Mouse (Mus musculus): ENCODE results near the gene Rora. TPM values are rescaled to one million over a fixed set of nuclear protein-coding genes. Genes with fewer than 3 reads are reported as not detected.

The Rora gene
- total and polyA plus RNA-seq, 2 experiments, result 11.3 to 30.8 TPM

DNA sequence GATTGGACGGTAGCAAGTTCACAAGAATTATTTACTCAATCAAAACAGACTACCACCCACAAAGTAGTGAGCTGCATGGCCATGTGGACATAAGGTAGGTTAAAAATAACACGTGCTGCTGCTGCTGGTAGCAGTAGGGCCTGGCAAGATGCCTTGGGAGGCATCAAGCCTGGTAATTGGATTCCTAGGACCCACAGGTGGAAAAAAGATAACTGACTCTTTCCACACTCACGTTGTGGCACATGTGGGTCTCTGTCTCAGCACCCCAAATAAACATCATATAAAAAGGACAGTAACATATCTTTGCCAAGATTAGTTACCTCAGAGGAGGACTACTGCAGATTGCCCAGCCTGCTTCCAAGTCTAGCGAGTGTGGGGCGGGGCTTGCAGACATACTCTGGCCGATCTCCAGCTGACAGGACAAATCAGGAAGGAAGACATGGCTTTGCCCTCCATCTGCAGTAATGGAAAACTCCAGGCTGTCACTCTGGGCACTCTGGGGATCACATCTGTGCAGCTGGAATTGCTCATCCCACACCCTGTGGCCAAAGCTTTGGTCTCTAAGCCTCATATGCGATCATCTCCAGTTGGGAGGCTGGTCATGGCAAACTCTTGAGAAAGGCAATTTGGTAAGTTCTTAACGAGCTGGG lies 71.2 kb downstream of the Rora start:
- Histone ChIP-seq H3K79me2 (ENCODE audit: control insufficient read depth, insufficient read depth, low read length) (no peaks in the 10 kb centered on the region), H3K27me3 (ENCODE audit: control insufficient read depth, insufficient read depth, low read length) (no peaks in the 10 kb centered on the region), H3K27ac (replicated peaks; ENCODE audit: insufficient read depth, low read depth, low read length) (no peak overlapping the region), H3K36me3 (ENCODE audit: control insufficient read depth, insufficient read depth, low read length) (no peaks in the 10 kb centered on the region), H3K9ac (ENCODE audit: low read depth, low read length) (no peak overlapping the region), H3K4me1 (ENCODE audit: control insufficient read depth, insufficient read depth, low read length) (no peaks in the 10 kb centered on the region), H3K4me3 (ENCODE audit: insufficient read depth, low read depth, low read length) (no peak overlapping the region)
- no peak for DNase-seq (ENCODE audit: extremely low read depth, low read depth, low spot score)
- TF ChIP-seq CTCF (IDR thresholded peaks at IDR 0.05; ENCODE audit: low read depth, low read length) (no peak), POLR2A (IDR thresholded peaks at IDR 0.05; ENCODE audit: extremely low read depth, insufficient read depth, low read length) (no peak)
- 66% methylated on average over 8 of the region's 8 CpGs for WGBS

DNA sequence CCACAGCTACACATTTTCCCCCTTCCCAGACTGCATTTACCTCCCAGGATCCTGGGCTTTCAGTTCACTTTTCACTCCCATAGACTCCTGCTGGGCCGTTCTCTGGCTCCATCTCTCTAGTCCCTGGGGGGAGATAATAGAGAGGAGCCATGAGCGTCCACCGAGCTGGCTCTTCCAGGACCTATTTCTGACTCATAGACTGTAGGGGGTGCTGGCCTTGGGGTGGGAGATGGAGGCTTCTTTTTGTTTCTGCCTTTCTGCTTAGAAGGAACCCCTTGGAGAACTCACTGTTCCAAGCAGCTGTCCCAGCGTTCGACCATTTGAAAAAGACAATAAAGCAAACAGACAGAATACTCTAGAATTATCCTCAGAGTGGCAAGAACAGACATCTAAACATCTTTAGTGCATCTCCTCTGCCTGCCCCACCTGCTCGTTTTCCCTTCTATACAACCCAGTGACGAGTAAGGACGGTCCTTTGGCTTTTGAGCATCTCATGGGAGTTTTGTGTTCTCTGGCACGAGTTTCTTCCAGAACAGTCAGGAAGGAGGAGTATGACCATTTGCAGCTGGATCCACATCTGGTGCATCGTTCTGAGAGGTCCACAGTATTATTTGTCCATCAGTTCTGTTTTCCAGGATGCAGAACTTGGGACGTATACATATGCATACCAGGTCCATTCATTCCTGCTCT lies 73.7 kb downstream of the Rora start:
- DNase-seq (ENCODE audit: extremely low read depth, low read depth, low spot score), result no peak
- Histone ChIP-seq H3K27me3 (ENCODE audit: control insufficient read depth, insufficient read depth, low read length) (no peaks in the 10 kb centered on the region), H3K9ac (ENCODE audit: low read depth, low read length) (no peak overlapping the region), H3K36me3 (ENCODE audit: control insufficient read depth, insufficient read depth, low read length) (no peaks in the 10 kb centered on the region), H3K4me1 (ENCODE audit: control insufficient read depth, insufficient read depth, low read length) (no peaks in the 10 kb centered on the region), H3K27ac (replicated peaks; ENCODE audit: insufficient read depth, low read depth, low read length) (no peak overlapping the region), H3K79me2 (ENCODE audit: control insufficient read depth, insufficient read depth, low read length) (no peaks in the 10 kb centered on the region), H3K4me3 (ENCODE audit: insufficient read depth, low read depth, low read length) (no peak overlapping the region)
- TF ChIP-seq POLR2A (IDR thresholded peaks at IDR 0.05; ENCODE audit: extremely low read depth, insufficient read depth, low read length) (no peak), CTCF (IDR thresholded peaks at IDR 0.05; ENCODE audit: low read depth, low read length) (no peak)
- 91% methylated on average over 11 of the region's 11 CpGs for WGBS

DNA sequence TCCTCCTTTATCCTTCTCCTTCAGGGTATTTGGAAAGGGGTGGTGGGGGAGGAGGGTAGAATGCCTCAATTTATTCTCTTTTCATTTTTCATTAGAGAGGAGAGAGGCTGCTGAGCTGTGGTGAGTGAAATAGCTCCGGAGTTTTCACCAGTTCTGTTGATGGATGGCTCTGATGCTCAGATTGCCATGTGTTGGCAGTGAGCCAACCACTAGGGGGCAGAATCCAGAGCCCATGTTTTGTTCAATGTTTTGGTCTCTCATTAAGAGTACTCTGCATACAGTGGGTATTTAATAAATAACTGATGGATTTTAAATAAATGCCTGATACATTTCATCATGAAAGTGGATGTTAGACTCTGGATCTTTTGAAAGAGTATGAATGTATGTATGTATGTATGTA lies 77.9 kb downstream of the Rora start:
- DNase-seq (ENCODE audit: extremely low read depth, low read depth, low spot score), result no peak
- H3K36me3 ChIP-seq (ENCODE audit: control insufficient read depth, insufficient read depth, low read length), result no peaks in the 10 kb centered on the region
- TF ChIP-seq POLR2A (IDR thresholded peaks at IDR 0.05; ENCODE audit: extremely low read depth, insufficient read depth, low read length), result no peak
- TF ChIP-seq CTCF (IDR thresholded peaks at IDR 0.05; ENCODE audit: low read depth, low read length), result peak; percentile 7; the same call in 1 of the 2 replicates
- no peaks in the 10 kb centered on the region for H3K79me2 ChIP-seq (ENCODE audit: control insufficient read depth, insufficient read depth, low read length)
- 83% methylated on average over 1 of the region's 1 CpGs for WGBS
- H3K4me3 ChIP-seq (ENCODE audit: insufficient read depth, low read depth, low read length), result no peak overlapping the region
- no peaks in the 10 kb centered on the region for H3K4me1 ChIP-seq (ENCODE audit: control insufficient read depth, insufficient read depth, low read length)
- no peaks in the 10 kb centered on the region for H3K27me3 ChIP-seq (ENCODE audit: control insufficient read depth, insufficient read depth, low read length)
- no peak overlapping the region for H3K27ac ChIP-seq (replicated peaks; ENCODE audit: insufficient read depth, low read depth, low read length)
- H3K9ac ChIP-seq (ENCODE audit: low read depth, low read length), result no peak overlapping the region

GRCm38 (mm10) chr9:68732929-68733328 lies 79.3 kb downstream of the Rora start:
- Histone ChIP-seq H3K9ac (ENCODE audit: low read depth, low read length) (no peak overlapping the region), H3K4me3 (ENCODE audit: insufficient read depth, low read depth, low read length) (no peak overlapping the region), H3K79me2 (ENCODE audit: control insufficient read depth, insufficient read depth, low read length) (no peaks in the 10 kb centered on the region), H3K4me1 (ENCODE audit: control insufficient read depth, insufficient read depth, low read length) (no peaks in the 10 kb centered on the region), H3K36me3 (ENCODE audit: control insufficient read depth, insufficient read depth, low read length) (no peaks in the 10 kb centered on the region), H3K27me3 (ENCODE audit: control insufficient read depth, insufficient read depth, low read length) (no peaks in the 10 kb centered on the region), H3K27ac (replicated peaks; ENCODE audit: insufficient read depth, low read depth, low read length) (no peak overlapping the region)
- no peak for DNase-seq (ENCODE audit: extremely low read depth, low read depth, low spot score)
- TF ChIP-seq CTCF (IDR thresholded peaks at IDR 0.05; ENCODE audit: low read depth, low read length) (no peak), POLR2A (IDR thresholded peaks at IDR 0.05; ENCODE audit: extremely low read depth, insufficient read depth, low read length) (no peak)
- 93% methylated on average over 4 of the region's 4 CpGs for WGBS

GRCm38 (mm10) chr9:68735886-68736285 lies 82.3 kb downstream of the Rora start:
- WGBS, result 88% methylated on average over 5 of the region's 5 CpGs
- Histone ChIP-seq H3K36me3 (ENCODE audit: control insufficient read depth, insufficient read depth, low read length) (no peaks in the 10 kb centered on the region), H3K79me2 (ENCODE audit: control insufficient read depth, insufficient read depth, low read length) (no peaks in the 10 kb centered on the region), H3K27ac (replicated peaks; ENCODE audit: insufficient read depth, low read depth, low read length) (no peak overlapping the region), H3K4me1 (ENCODE audit: control insufficient read depth, insufficient read depth, low read length) (no peaks in the 10 kb centered on the region), H3K4me3 (ENCODE audit: insufficient read depth, low read depth, low read length) (no peak overlapping the region), H3K9ac (ENCODE audit: low read depth, low read length) (no peak overlapping the region), H3K27me3 (ENCODE audit: control insufficient read depth, insufficient read depth, low read length) (no peaks in the 10 kb centered on the region)
- no peak for DNase-seq (ENCODE audit: extremely low read depth, low read depth, low spot score)
- TF ChIP-seq CTCF (IDR thresholded peaks at IDR 0.05; ENCODE audit: low read depth, low read length) (no peak), POLR2A (IDR thresholded peaks at IDR 0.05; ENCODE audit: extremely low read depth, insufficient read depth, low read length) (no peak)

GRCm38 (mm10) chr9:68737197-68737736 lies 83.7 kb downstream of the Rora start:
- H3K9ac ChIP-seq (ENCODE audit: low read depth, low read length), result no peak overlapping the region
- no peaks in the 10 kb centered on the region for H3K4me1 ChIP-seq (ENCODE audit: control insufficient read depth, insufficient read depth, low read length)
- H3K36me3 ChIP-seq (ENCODE audit: control insufficient read depth, insufficient read depth, low read length), result no peaks in the 10 kb centered on the region
- no peak for DNase-seq (ENCODE audit: extremely low read depth, low read depth, low spot score)
- TF ChIP-seq CTCF (IDR thresholded peaks at IDR 0.05; ENCODE audit: low read depth, low read length) (no peak), POLR2A (IDR thresholded peaks at IDR 0.05; ENCODE audit: extremely low read depth, insufficient read depth, low read length) (no peak)
- no peak overlapping the region for H3K4me3 ChIP-seq (ENCODE audit: insufficient read depth, low read depth, low read length)
- WGBS, result 96% methylated on average over 9 of the region's 9 CpGs
- H3K27ac ChIP-seq (replicated peaks; ENCODE audit: insufficient read depth, low read depth, low read length), result no peak overlapping the region
- H3K79me2 ChIP-seq (ENCODE audit: control insufficient read depth, insufficient read depth, low read length), result no peaks in the 10 kb centered on the region
- no peaks in the 10 kb centered on the region for H3K27me3 ChIP-seq (ENCODE audit: control insufficient read depth, insufficient read depth, low read length)
